Mouse (Mus musculus): ENCODE results near the gene Klhl3. TPM values are rescaled to one million over a fixed set of nuclear protein-coding genes. Genes with fewer than 3 reads are reported as not detected.

Gene Klhl3
- total RNA-seq, 2 experiments from 2014 or later: 45.2 to 47.4 TPM

GRCm38 (mm10) chr13:57983330-57983729 lies 130.1 kb downstream of the Klhl3 start:
- peak in 1 of 2 experiments; percentile 22 for DNase-seq (ENCODE audit: extremely low spot score in 1 of 2, low spot score in 1 of 2)

- peak in 1 of 2 experiments; percentile 53 for DNase-seq (ENCODE audit: extremely low spot score in 1 of 2, low spot score in 1 of 2)
Measured at GRCm38 (mm10) chr13:57982904-57983303, 130.5 kb downstream of the Klhl3 start.

- DNase-seq (ENCODE audit: extremely low spot score in 1 of 2, low spot score in 1 of 2): no peak
Measured at GRCm38 (mm10) chr13:57980679-57981078, 132.7 kb downstream of the Klhl3 start.

GRCm38 (mm10) chr13:57980071-57980470 lies 133.3 kb downstream of the Klhl3 start:
- no peak for DNase-seq (ENCODE audit: extremely low spot score in 1 of 2, low spot score in 1 of 2)

GRCm38 (mm10) chr13:57978931-57979330 lies 134.5 kb downstream of the Klhl3 start:
- no peak for DNase-seq (ENCODE audit: extremely low spot score in 1 of 2, low spot score in 1 of 2)

- no peak for DNase-seq (ENCODE audit: extremely low spot score in 1 of 2, low spot score in 1 of 2)
Measured at GRCm38 (mm10) chr13:57977721-57978120, 135.7 kb downstream of the Klhl3 start.

GRCm38 (mm10) chr13:57965658-57966057 lies 147.7 kb downstream of the Klhl3 start:
- no peak for DNase-seq (ENCODE audit: extremely low spot score in 1 of 2, low spot score in 1 of 2)

- DNase-seq (ENCODE audit: extremely low spot score in 1 of 2, low spot score in 1 of 2): no peak
Measured at GRCm38 (mm10) chr13:57960254-57960653, 153.1 kb downstream of the Klhl3 start.

GRCm38 (mm10) chr13:57959806-57960205 lies 153.6 kb downstream of the Klhl3 start:
- no peak for DNase-seq (ENCODE audit: extremely low spot score in 1 of 2, low spot score in 1 of 2)

Small RNAs within 50 kb of the gene (microRNA-seq; reads per million reads assigned to microRNA genes)
- gene Mir874: 2,610 to 4,246 reads per million in 2 experiments

Other genes starting within 250 kb of the Klhl3 start
- 100 to 1,000 TPM; 184 to 193 TPM for gene Spock1, start 205.3 kb downstream of the Klhl3 start, total RNA-seq (2021)
- 100 to 1,000 TPM; 127 to 131 TPM for gene Hnrnpa0, start 15.0 kb upstream of the Klhl3 start, total RNA-seq (2021)
- 10 to 100 TPM; 26.3 to 28.2 TPM for gene Idnk, start 44.1 kb upstream of the Klhl3 start, total RNA-seq (2021)
- gene Ubqln1, start 102.1 kb upstream of the Klhl3 start, total RNA-seq (2021): 100 to 1,000 TPM; 136 to 145 TPM
- gene Gkap1, start 162.1 kb upstream of the Klhl3 start, total RNA-seq (2021): 10 to 100 TPM; 22.8 to 23.7 TPM
- 1 to 10 TPM; 3.2 to 3.3 TPM for gene Kif27, start 245.5 kb upstream of the Klhl3 start, total RNA-seq (2021)

Measured in layer of hippocampus, postnatal 25 days (tissue).